Mouse (Mus musculus): ENCODE data around the gene Tert. TPM values are rescaled to one million over a fixed set of nuclear protein-coding genes. Genes with fewer than 3 reads are reported as not detected.

Gene Tert
- polyA plus RNA-seq, 1 experiment, result not detected

DNA sequence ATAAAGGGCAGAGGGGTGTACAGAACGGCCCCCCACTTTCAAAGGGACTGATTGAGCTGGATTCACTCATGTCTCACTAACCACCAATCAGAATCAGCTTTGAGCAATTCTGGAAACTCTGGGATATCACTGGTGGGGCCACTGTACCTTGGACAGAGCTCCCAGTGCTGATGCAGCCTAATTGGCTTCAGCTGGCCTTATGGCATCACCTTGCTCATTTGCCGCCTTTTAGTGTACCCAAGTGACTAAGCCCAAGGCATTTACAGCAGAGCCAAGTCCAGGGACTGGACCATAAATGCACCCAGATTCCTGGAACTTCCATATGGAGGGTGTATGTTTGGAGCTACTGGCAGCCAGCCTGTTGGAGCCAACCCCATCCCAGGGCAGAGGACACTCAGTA, 32.2 kb downstream of the Tert start:
- TF ChIP-seq GATA1 (IDR thresholded peaks at IDR 0.05; ENCODE audit: borderline replicate concordance, low read length) (no peak), FLI1 (IDR thresholded peaks at IDR 0.05; ENCODE audit: low read length) (no peak)

GRCm38 (mm10) chr13:73660163-73660695, 33.5 kb downstream of the Tert start:
- Histone ChIP-seq H3K36me3 (replicated peaks; ENCODE audit: low read length) (no peaks in the 10 kb centered on the region), H3K9me3 (peaks cover 7% of the 10 kb centered on the region), H3K4me1 (no peaks in the 10 kb centered on the region), H3K4me3 (replicated peaks) (no peak overlapping the region), H3K27me3 (replicated peaks) (peaks cover 53% of the 10 kb centered on the region)
- TF ChIP-seq FLI1 (IDR thresholded peaks at IDR 0.05; ENCODE audit: low read length) (no peak), GATA1 (IDR thresholded peaks at IDR 0.05; ENCODE audit: borderline replicate concordance, low read length) (no peak)

More for the DNA sequence above, 32.2 kb downstream of the Tert start:
- Histone ChIP-seq H3K4me1 (no peaks in the 10 kb centered on the region), H3K27me3 (replicated peaks) (peaks cover 46% of the 10 kb centered on the region), H3K4me3 (replicated peaks) (no peak overlapping the region), H3K9me3 (peaks cover 7% of the 10 kb centered on the region), H3K36me3 (replicated peaks; ENCODE audit: low read length) (no peaks in the 10 kb centered on the region)

GRCm38 (mm10) chr13:73675161-73675560, 48.5 kb downstream of the Tert start:
- Histone ChIP-seq H3K4me1 (peaks cover 46% of the 10 kb centered on the region), H3K36me3 (replicated peaks; ENCODE audit: low read length) (no peaks in the 10 kb centered on the region), H3K4me3 (replicated peaks) (no peak overlapping the region), H3K27me3 (replicated peaks) (peaks cover 59% of the 10 kb centered on the region), H3K9me3 (no peaks in the 10 kb centered on the region)
- TF ChIP-seq FLI1 (IDR thresholded peaks at IDR 0.05; ENCODE audit: low read length), result no peak
- no peak for TF ChIP-seq GATA1 (IDR thresholded peaks at IDR 0.05; ENCODE audit: borderline replicate concordance, low read length)

GRCm38 (mm10) chr13:73677853-73678252, 51.1 kb downstream of the Tert start, which contains the start of gene Slc6a18:
Gene Slc6a18 (minus strand): TSS chr13:73678023.
- TF ChIP-seq FLI1 (IDR thresholded peaks at IDR 0.05; ENCODE audit: low read length) (no peak), GATA1 (IDR thresholded peaks at IDR 0.05; ENCODE audit: borderline replicate concordance, low read length) (no peak)
- Histone ChIP-seq H3K36me3 (replicated peaks; ENCODE audit: low read length) (no peaks in the 10 kb centered on the region), H3K4me1 (peaks cover 67% of the 10 kb centered on the region), H3K27me3 (replicated peaks) (peaks cover 39% of the 10 kb centered on the region), H3K9me3 (no peaks in the 10 kb centered on the region), H3K4me3 (replicated peaks) (no peak within 1 kb of the TSS)

DNA sequence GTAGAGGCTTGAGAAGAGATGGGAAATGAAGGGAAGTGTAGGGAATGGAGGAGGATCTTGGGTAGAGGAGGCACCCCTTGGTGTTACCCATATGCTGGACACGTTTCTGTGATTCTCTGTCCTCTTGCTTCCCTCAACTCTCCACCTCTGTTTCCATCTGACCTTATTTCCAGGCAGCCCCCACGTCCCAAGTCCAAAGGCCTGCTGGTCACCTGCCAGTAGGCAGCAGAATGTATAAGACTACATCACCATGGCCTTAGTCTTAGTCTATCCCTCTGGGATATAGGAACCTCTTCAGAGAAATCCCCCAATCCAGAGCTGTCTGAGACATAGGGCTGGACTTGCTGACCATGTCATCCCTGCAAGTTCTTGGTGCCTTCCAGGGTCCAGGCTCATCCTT, 52.6 kb downstream of the Tert start:
- H3K4me3 ChIP-seq (replicated peaks), result no peak overlapping the region
- peaks cover 73% of the 10 kb centered on the region for H3K4me1 ChIP-seq
- H3K36me3 ChIP-seq (replicated peaks; ENCODE audit: low read length), result no peaks in the 10 kb centered on the region
- TF ChIP-seq GATA1 (IDR thresholded peaks at IDR 0.05; ENCODE audit: borderline replicate concordance, low read length), result no peak
- TF ChIP-seq FLI1 (IDR thresholded peaks at IDR 0.05; ENCODE audit: low read length), result no peak
- no peaks in the 10 kb centered on the region for H3K9me3 ChIP-seq
- peaks cover 33% of the 10 kb centered on the region for H3K27me3 ChIP-seq (replicated peaks)

DNA sequence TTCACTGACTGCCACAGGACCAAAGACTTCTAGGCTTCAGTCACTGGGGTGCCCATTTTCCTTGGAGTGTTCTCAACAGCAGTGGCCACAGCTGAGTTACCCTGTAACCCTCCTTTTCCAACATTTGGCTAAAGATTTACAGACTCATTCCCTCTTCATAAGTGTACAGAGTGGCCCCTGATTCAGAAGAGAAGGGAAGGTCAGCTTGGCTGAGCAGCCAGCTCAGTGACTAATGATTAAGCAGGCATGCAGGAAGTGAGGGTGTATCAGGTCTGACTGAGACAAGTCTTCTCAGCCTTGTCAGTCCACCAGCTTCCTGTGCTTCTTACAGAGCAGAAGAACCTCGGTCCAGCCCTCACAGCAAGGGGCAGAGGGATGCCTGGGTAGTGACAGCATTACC, 53.7 kb downstream of the Tert start:
- peaks cover 29% of the 10 kb centered on the region for H3K27me3 ChIP-seq (replicated peaks)
- no peaks in the 10 kb centered on the region for H3K36me3 ChIP-seq (replicated peaks; ENCODE audit: low read length)
- peak overlapping the region; percentile 64 for H3K4me3 ChIP-seq (replicated peaks)
- peaks cover 72% of the 10 kb centered on the region for H3K4me1 ChIP-seq
- no peaks in the 10 kb centered on the region for H3K9me3 ChIP-seq
- no peak for TF ChIP-seq FLI1 (IDR thresholded peaks at IDR 0.05; ENCODE audit: low read length)
- TF ChIP-seq GATA1 (IDR thresholded peaks at IDR 0.05; ENCODE audit: borderline replicate concordance, low read length), result no peak

GRCm38 (mm10) chr13:73682226-73682625, 55.5 kb downstream of the Tert start:
- no peak overlapping the region for H3K4me3 ChIP-seq (replicated peaks)
- no peaks in the 10 kb centered on the region for H3K9me3 ChIP-seq
- H3K4me1 ChIP-seq, result peaks cover 58% of the 10 kb centered on the region
- peaks cover 33% of the 10 kb centered on the region for H3K27me3 ChIP-seq (replicated peaks)
- TF ChIP-seq FLI1 (IDR thresholded peaks at IDR 0.05; ENCODE audit: low read length) (no peak), GATA1 (IDR thresholded peaks at IDR 0.05; ENCODE audit: borderline replicate concordance, low read length) (no peak)
- H3K36me3 ChIP-seq (replicated peaks; ENCODE audit: low read length), result no peaks in the 10 kb centered on the region

- H3K4me1 ChIP-seq, result peaks cover 47% of the 10 kb centered on the region
- no peak overlapping the region for H3K4me3 ChIP-seq (replicated peaks)
- no peaks in the 10 kb centered on the region for H3K36me3 ChIP-seq (replicated peaks; ENCODE audit: low read length)
- peaks cover 40% of the 10 kb centered on the region for H3K27me3 ChIP-seq (replicated peaks)
- H3K9me3 ChIP-seq, result no peaks in the 10 kb centered on the region
- TF ChIP-seq GATA1 (IDR thresholded peaks at IDR 0.05; ENCODE audit: borderline replicate concordance, low read length) (no peak), FLI1 (IDR thresholded peaks at IDR 0.05; ENCODE audit: low read length) (no peak)
Measured at GRCm38 (mm10) chr13:73683682-73684081, 57.0 kb downstream of the Tert start.

GRCm38 (mm10) chr13:73684412-73684811, 57.7 kb downstream of the Tert start:
- no peaks in the 10 kb centered on the region for H3K9me3 ChIP-seq
- peaks cover 47% of the 10 kb centered on the region for H3K27me3 ChIP-seq (replicated peaks)
- TF ChIP-seq FLI1 (IDR thresholded peaks at IDR 0.05; ENCODE audit: low read length) (no peak), GATA1 (IDR thresholded peaks at IDR 0.05; ENCODE audit: borderline replicate concordance, low read length) (no peak)
- no peak overlapping the region for H3K4me3 ChIP-seq (replicated peaks)
- no peaks in the 10 kb centered on the region for H3K36me3 ChIP-seq (replicated peaks; ENCODE audit: low read length)
- H3K4me1 ChIP-seq, result peaks cover 47% of the 10 kb centered on the region

DNA sequence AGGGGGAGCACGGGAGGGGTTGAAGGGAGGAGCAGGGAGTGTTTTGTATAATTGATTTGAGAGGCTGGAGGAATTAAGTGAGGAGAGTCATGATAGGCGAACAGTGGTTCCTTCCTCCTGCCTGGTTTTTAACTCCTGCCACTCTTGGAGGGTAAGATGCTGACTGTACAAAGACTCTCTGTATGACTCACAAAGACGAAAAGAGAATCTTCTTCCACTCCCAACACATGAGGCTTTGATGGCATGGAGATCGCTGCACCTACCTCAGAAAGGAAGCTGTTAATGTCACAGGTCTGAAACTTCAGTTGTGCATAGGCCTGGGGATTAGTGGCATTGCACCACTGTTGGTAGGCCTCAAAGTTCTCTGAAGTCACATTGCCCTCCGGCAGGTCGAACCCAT, 58.8 kb downstream of the Tert start:
- H3K4me3 ChIP-seq (replicated peaks), result no peak overlapping the region
- peaks cover 57% of the 10 kb centered on the region for H3K27me3 ChIP-seq (replicated peaks)
- TF ChIP-seq FLI1 (IDR thresholded peaks at IDR 0.05; ENCODE audit: low read length) (no peak), GATA1 (IDR thresholded peaks at IDR 0.05; ENCODE audit: borderline replicate concordance, low read length) (no peak)
- H3K36me3 ChIP-seq (replicated peaks; ENCODE audit: low read length), result no peaks in the 10 kb centered on the region
- no peaks in the 10 kb centered on the region for H3K9me3 ChIP-seq
- H3K4me1 ChIP-seq, result peaks cover 39% of the 10 kb centered on the region
